Mouse (Mus musculus) megakaryocyte, embryonic 14.5 days (primary cell): ENCODE results near the gene Uggt1.

Experiments used
- FLI1 ChIP-seq: IDR thresholded peaks from 2 replicates; pipeline ENCODE4 v1.6.1; 2012; ENCODE audit warnings: low read length, inconsistent platforms, mixed read lengths
- GATA1 ChIP-seq: IDR thresholded peaks from 3 replicates; pipeline ENCODE4 v1.6.1; 2012; ENCODE audit warnings: mixed read lengths, low read length, inconsistent platforms, borderline replicate concordance

DNA sequence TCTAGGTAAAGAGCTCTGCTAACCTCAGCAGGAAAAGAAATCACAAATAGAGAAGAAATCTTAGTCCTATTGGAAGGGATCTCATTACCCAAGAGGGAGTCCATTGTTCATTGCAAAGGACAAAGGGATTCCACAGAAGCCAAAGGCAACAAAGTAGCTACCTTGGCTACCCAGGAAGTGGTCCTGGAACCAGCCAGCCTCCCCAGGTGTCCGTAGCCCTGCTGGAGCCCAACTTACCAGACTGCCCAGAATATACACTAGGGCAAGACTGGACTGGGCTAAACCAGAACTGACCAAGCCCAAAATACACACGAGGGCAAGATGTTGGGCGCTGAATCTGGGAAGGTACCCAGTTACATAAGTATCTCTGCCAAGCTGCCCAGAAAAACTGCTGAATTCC, 129.7 kb downstream of the Uggt1 start:
- no peak for TF ChIP-seq GATA1
- TF ChIP-seq FLI1 = no peak
